Mouse (Mus musculus) right cerebral cortex, postnatal 36 days (tissue): ENCODE measurements at regions not wholly inside any gene's neighbourhood (a gene's known extent, or its start where the extent isn't known, plus 50 kb on each side); places are given as distances from the start of the nearest gene placed in this dataset.

Source experiments
- DNase-seq, 2 experiments: peaks; one replicate each; pipeline ENCODE4 v3.0.0; 2022; ENCODE audit warnings: low spot score in 2 of 2, mixed read lengths in 1 of 2

DNA sequence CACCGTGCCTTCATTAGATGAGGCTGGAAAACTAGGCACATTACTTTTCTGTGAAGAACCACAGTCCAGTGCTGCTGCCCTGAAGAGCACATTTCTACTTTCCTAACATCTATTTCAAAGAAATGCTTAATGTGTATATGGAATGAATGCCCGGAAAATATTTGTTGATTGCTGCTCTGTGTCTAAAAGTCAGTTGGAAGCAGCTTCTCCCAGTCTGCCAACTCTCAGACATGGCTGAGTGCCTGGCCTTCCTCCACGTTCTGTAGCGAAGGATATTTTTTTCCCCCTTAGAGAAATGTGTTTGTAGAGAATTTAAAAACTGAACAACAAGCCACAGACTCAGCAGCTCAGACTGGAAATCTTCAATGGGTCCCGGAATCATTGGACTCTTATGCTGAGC lies 576.4 kb upstream of the Arid1b start:
- DNase-seq: no peak

DNA sequence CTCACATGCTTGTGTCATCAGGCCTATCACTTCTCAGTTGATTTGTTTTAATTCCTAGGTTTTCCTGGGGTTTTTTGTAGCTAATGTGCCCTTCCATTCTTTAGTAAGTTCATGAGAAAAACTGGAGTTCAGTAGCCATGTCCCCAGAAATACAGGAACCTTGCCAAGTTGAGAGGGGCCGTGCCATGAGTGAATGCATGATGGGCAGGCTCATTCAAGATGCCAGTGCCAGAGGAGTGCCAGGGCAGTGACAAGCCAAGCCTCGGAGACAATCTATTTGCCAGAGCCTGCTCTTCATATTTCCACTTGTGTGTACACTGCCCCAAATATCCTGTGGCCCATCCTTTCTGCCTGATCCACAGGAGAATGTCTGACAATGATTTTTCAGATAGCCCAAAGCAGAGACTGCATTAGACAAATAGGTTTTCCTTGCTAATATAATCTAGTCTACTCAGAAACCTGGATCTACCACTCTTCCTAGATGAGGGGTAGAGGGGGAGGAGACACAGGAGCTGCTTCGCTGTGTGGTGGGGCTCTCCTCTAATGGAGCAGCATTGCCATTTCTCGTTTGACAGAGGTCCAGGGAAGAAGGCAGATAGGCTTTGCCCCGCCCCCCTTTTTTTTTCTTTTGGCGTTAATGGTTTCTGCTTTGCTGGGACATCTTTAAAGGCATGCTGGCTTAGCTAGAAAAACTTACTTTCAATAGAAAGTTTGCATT lies 569.5 kb upstream of the Arid1b start:
- no peak for DNase-seq

DNA sequence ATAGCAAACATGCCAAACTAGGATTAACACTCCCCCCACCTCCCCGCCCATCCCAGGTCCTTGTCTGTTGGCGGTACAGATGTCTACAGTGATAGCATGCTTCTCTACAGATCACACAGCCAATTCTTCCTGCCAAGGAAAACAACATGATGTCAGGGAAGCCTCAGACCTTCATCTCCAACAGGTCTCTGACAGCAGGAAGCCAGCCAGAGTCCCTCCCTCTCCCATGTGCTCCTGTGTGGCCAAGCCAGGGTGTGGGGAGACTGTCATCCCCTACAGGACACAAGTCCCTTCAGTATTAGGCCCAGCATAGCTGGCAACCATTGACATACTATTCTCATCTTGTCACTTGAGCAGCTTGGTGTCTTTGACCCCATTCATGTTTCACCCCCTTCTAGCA lies 568.8 kb upstream of the Arid1b start:
- no peak for DNase-seq

DNA sequence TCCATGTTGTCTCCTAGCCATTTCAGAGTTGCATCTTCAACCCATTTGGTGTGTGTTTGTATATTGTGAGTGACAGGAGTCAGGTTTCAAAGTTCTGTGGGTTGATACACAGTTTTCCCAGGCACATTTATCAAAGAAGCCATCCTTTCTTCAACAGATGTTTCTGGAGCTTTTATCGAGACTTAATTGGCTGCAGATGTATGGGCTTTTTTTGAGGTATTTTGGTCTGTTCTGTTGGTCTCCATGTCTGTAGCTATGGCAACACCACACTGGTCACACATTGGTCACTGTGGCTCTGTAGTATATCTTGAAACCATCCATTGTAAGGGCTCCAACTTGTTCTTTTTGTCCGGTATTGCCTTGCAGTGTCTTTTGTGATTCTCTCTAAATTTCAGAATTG lies 565.1 kb upstream of the Arid1b start:
- no peak for DNase-seq

DNA sequence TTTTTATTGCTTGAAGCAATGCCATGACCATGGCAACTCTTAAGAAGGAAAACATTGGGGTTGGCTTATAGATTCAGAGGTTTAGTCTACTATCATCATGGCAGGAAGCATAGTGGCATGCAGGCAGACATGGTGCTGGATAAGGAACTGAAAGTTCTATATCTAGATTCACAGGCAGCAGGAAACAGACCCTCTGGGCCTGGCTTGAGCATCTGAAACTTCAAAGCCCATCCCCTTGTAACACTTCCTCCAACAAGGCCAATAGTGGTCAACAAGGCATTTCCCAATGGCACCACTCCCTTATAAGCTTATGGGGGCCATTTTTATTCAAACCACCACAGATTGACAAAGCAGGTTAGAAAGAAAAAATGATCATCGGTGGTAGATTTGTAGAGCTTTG lies 548.5 kb upstream of the Arid1b start:
- DNase-seq: no peak

DNA sequence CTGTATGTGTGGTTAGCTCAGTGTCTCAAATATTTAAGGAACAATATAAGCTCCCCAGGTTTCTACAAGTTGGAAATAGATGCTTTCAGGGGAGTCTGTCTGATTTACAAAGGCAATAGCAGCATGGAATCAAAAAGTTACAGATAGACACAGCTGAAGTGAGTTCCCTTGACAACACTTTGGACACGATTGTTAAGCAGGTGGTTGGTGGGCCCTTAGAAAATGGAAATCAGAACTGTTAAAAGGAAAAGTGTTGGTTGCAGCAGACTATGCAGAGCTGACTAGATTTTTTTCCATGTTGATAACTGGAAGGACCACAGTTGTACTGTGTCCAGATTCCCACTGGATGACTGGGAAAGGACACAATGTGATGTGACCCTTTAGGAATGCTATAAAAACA lies 536.6 kb upstream of the Arid1b start:
- no peak for DNase-seq

DNA sequence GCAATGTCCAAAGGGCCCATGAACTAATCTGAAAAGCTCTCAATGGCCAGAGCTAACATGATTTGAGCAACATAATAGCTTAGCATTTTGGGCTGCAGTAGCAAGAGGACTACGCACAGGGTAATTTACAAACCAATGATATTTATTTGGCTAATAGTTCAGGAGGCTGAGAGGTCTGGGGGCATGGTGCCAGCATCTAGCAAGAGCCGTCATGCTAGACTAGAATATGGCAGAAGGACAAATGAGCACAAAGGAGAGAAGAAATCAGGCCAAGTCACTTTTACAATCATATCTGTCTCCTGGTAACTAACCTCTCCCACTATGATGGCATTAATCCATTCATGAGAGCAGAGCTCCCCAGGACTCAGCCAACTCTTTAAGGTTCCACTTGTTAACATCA lies 532.6 kb upstream of the Arid1b start:
- DNase-seq: no peak

DNA sequence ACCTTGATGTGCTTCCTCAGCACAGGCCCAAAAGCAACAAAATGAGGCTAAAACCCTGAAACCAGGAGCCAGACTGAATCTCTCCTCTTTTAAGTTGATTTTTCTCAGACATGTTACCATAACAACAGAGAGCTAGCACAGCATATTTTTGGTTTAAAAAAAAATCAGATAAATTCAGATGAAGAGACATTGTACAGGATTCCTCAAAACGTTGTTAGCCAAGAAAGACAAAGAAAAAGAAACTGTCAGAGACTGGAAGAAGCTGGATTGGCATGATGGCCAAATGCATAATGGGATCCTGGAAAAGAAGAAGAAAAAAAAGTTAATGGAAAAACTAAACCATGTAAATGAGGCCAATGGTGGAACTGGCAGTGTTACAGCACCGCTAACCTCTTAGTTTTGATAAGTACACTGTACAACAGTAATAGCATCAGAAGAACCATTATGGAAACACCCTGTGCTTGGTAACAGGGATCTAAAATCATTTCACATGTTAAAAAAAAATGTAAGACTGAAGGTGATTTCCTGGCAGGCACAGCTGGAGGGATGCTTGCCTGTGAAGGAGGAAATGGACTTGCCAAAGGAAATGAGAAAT lies 529.7 kb upstream of the Arid1b start:
- no peak for DNase-seq

DNA sequence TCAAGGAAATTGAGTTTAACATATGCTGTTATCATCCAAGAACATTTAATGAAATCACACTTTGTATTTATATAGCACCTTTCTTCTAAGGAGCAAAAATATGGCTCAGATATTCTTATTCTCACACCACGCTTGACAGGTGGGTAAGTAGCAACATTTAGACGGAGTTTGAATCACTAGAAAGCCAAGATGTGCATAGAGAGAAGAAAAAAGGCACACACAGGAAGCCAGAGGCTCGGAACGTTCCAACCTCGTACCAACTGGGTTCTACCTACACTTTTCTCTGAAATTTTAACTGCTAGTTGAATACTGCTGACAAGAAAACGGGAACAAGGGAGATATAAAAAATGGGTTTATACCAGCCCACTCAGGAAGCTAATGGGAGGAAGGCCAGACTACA lies 528.4 kb upstream of the Arid1b start:
- peak; percentile 20 to 67 for DNase-seq

DNA sequence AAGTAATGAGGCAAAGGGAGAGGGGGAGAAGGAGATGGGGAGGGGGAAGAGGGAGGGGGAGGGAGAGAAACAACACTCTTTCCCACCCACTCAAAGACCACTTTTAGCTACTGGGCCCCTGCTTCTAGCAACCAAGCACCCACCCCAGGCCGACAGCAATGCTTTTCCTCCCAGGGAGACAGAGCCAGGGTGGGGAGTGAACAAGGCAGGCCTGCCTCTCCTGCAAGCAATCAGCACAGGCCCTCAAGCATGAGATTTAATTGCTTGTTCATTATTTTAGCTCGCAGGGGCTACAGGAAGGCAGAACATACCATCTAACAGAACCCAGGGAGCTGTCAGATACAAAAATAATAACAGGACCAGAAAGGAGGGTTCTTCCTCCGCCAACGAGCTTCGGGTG lies 521.7 kb upstream of the Arid1b start:
- no peak for DNase-seq

DNA sequence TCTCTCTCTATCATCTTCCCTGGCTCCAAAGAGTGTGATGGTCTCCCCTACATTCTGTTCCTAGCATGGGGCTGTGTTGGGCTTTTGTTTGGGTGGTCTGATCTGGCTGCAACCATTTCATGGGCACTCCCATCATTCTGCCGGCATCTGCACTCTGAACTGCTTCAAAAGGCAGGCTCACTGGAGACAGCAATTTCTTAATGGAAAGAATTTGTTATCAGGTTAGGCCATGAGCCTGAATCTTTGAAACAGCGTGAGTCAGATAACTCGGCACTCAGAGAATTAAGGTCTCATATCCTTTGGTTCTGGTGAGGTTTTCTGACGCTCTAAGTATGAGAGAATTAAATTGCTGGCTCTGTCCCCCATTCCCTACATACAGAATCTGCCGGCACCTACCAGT lies 519.8 kb upstream of the Arid1b start:
- DNase-seq: no peak

DNA sequence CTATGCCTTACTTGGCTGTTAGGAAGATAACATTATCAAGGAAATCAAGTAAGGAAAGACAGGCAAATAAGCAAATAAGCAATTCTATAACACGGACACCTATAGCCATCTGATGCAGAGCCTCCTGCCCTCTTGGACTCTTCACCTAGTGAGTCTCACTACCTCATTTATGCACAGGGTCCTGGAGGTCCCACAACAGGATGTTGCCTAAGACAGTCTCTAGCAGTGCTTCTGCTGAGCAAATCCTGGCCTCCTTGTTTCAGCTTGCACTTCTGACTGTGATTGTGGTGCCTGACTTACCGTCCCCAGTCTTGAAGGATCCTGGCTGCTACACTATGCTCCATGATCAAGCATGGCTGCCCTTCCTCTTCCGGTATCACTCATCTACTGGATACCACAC lies 518.5 kb upstream of the Arid1b start:
- no peak for DNase-seq

DNA sequence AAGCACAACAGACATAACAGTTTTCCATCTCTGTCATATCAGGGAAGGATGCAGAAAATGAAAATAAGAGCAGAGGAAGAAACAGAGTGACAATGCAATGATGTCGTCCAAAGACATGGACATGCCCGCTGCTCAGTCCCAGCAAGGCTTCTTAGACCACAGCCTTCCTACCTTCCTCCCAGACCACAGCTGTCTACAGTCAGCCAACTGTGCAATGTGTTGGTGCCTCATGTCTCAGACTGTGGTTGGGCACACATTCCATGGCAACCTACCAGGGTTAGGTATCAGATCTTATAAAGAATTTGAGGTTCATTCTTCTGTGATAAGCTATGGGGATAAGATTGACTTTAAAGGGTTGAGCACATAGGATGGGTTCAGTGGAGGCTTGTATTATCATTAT lies 499.7 kb upstream of the Arid1b start:
- no peak for DNase-seq

DNA sequence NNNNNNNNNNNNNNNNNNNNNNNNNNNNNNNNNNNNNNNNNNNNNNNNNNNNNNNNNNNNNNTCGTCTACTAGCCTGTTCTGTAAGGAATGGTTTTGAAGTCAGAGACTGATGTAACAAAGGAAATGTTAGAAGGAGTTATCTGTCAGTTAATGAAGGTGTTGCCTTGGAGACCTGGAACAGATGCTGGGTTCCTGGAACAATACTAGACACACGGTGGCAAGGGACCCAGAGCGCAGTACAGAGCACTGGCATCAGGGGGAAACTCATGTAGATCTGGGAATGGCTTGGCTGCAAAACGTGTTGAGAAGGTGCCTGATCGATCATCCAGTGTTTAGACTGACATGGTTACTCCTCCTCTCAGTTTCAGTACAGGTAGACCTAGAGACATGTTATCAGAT lies 493.6 kb upstream of the Arid1b start:
- no peak for DNase-seq

DNA sequence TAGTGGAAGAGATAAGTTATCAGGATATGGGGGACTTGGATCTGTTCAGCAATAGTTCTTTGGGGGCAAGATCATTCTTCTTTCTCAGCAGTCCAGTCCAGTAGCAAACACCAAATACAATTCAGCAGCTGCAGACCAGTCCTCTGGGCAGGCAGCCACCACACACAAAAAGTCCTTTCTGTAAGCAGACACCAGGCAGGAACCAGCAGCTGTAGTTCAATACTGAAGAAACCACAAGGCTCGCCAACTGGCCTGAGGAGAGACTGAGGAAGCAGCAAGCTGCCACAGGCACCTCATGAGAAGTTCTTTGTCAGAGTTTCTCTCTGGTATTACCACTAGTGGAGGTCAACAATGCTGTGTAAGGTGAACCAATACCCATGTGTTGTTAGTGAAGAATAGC lies 493.1 kb upstream of the Arid1b start:
- no peak for DNase-seq

DNA sequence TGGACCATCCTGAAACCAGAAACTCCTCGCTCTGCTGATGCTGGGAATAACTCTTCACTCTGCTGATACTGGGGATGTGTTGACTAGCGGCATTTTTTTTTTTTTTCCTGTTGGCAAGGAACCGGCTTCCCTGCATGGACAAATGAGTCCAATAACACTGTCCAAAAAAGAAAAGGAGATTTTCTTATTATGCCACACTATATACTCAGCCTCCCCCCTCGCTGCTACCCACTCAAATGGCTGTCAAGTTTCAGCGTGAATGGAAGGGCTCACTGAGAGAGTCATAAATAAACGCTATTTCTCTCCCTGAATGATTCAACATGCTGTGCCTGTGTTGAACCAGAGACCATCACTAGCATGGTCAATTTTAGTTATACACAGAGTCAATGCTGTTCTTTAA lies 489.2 kb upstream of the Arid1b start:
- peak in 1 of 2 experiments; percentile 15 for DNase-seq

DNA sequence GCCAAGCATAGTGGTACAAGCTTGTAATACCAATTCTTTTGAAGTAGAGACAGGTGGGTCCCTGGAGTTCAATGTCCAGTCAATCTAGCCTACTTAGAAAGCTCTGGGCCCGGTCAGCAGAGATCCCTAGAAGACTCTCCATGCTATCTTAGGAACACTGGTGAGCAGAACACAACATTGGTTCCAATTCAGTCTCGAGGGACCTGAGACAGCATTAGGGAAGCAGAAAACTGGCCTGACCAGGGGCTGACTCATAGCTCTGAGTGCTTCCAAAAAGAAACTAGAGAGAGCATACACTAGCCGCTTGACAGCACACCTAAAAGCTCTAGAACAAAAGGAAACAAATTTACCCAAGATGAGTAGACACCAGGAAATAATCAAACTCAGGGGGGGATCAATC lies 484.6 kb upstream of the Arid1b start:
- DNase-seq: no peak

DNA sequence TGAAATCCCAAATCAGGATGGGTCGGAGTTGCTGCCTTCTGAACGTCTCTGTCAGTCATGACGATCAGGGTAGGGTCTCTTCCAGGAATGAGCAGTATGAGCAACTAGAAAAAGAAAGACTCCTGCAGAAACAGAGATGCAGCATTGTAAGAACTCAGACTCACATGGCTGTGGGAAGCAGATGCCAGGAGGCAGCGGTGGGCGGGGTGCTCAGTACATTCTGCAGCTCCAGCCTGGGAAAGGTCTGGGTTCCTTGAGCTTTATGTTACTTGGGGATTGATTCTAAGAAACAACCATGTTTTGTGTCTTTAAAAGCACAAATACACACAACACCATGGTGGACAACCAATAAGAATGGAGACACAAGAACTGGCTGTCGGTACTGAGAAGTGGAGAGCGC lies 478.0 kb upstream of the Arid1b start:
- DNase-seq: peak; percentile 70 to 76

DNA sequence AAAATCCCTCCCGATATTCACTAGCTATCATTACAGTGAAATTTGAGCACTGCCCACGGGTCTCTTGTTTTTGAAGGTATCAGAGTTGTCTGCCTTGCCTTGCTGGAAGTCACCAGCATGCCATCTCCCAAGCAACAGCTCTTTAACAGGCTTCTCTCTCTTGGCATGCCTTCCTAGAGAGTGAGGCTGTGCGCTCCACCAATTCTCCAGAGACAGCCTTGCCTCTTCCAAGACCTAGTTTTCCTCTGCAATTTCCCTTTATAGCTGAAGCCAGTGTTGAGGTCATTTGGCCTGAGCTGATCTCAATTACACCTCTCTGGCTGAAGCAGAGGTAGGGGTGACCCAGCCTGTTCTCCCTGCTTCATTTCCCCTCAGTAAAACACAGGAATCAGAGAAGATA lies 477.3 kb upstream of the Arid1b start:
- DNase-seq: peak in 1 of 2 experiments; percentile 34

DNA sequence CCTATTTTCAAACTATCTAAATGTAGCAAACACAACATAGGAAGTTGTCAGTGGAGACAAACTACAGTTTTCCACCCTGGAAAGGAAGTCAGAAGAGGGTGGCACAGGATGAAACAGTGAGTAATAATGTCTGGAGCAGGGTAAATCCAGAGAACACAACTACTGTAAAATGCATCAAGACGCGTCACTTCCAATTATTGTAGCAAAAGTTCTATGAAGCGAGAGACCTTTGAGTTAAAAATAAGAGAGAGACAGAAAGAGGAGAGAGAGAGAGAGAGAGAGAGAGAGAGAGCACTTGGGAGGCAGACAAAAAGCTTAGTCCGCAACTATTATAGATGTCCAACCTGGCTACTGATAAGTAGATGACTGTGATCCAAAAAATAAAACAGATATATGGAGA lies 473.1 kb upstream of the Arid1b start:
- DNase-seq: no peak

DNA sequence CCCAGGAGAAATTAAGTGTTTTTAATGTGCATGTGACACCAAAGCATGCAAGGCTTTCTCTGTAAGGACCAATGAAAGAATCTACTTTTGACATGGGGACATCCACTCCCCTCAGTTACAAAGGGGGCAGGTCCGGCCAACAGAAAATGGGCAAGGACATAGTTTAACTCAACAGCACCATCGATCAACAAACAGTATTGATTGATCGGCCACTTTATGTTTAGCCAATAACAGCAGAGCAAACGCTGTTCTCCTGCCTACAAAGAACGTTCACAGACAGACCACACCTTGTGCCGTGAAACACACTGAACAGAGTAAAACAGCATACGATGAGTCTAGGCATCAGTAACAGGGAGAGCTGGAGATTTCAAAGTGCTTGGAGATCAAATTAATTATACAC lies 467.7 kb upstream of the Arid1b start:
- no peak for DNase-seq

DNA sequence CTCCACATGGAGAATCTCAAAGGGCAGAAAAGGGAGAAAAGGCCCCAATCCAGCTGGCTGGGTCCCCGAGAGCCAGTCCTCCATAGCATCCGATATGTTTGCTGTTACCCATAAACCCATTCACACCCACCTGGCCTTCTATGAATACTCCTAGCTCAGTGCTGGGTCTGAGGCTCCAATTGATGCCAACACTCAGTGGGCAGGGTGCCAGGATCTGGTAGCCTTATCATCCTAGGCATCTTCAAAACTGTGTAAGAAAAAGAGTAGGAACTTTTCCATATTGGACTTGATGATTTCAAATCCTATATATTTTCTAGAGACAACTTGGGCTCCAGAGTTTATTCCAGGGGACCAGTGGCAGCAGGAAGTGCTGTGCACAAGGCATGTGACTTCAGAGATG lies 462.0 kb upstream of the Arid1b start:
- no peak for DNase-seq

DNA sequence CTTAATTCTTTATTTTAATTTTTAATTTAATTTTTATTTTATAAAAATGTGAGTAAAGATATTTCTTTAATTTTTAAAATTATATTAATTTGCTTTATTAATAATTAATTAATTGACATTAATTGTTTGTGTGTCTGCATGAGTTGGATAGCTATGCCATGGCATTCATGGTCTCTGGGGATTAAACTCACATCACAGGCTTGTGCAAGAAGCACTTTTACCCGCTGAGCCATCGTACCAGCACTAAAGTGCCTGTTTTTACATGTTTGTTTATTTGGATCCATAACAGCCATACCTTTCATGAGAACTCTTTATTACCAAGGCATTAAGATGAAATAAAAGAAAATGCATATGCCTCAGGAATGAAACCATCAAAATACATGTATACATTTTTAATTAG lies 453.7 kb upstream of the Arid1b start:
- no peak for DNase-seq
